Mouse (Mus musculus) small intestine, adult 2 months (tissue): ENCODE results near the gene Bach2. TPM values are rescaled to one million over a fixed set of nuclear protein-coding genes. Genes with fewer than 3 reads are reported as not detected.

Experiments used
- H3K27ac ChIP-seq: fragments of 200-500 bp; 2 replicates; pipeline ENCODE4 v1.5.1; 2012; ENCODE audit warnings: low read depth, low read length, control low read depth, inconsistent platforms; ENCODE audit not compliant: insufficient read depth
- H3K27me3 ChIP-seq: fragments of 200-500 bp; 2 replicates; pipeline ENCODE4 v1.6.1; 2012; ENCODE audit warnings: mild to moderate bottlenecking, moderate library complexity, low read length, inconsistent platforms; ENCODE audit not compliant: control insufficient read depth, insufficient read depth
- H3K36me3 ChIP-seq: fragments of 200-500 bp; 2 replicates; pipeline ENCODE4 v1.6.1; 2012; ENCODE audit warnings: mild to moderate bottlenecking, low read length, control low read depth, inconsistent platforms; ENCODE audit not compliant: control insufficient read depth, insufficient read depth
- H3K4me1 ChIP-seq: fragments of 200-500 bp; 2 replicates; pipeline ENCODE4 v1.6.1; 2012; ENCODE audit warnings: low read length, inconsistent platforms, mixed read lengths; ENCODE audit not compliant: control insufficient read depth, insufficient read depth, insufficient read length
- H3K4me3 ChIP-seq: fragments of 200-500 bp; 2 replicates; pipeline ENCODE4 v1.5.1; 2012; ENCODE audit warnings: low read depth, mild to moderate bottlenecking, control low read depth, inconsistent platforms, low read length, moderate library complexity
- CTCF ChIP-seq: fragments of 200-500 bp; IDR thresholded peaks from 2 replicates; pipeline ENCODE4 v1.5.1; 2012; ENCODE audit warnings: low read depth, mild to moderate bottlenecking, control low read depth, inconsistent platforms, low read length, moderate library complexity, mixed read lengths; ENCODE audit not compliant: insufficient replicate concordance, insufficient read length; ENCODE audit errors: extremely low read depth
- POLR2A ChIP-seq: fragments of 200-500 bp; IDR thresholded peaks from 2 replicates; pipeline ENCODE4 v1.6.1; 2012; ENCODE audit warnings: low read depth, mild to moderate bottlenecking, control low read depth, inconsistent platforms, low read length, moderate library complexity
- WGBS: fragments of 180-500 bp; shearing (Covaris S2); methylation state at CpG from one replicate; pipeline ENCODE4 v1.1.7; 2018; 5-methylcytosine and 5-hydroxymethylcytosine counted together
- polyA plus RNA-seq: library from polyadenylated mRNA; depleted of rRNA; stranded (reverse); fragments of >200 nt; gene quantifications from 2 replicates; pipeline ENCODE4 v1.2.3, GENCODE M21; 2012

Bach2 gene
- polyA plus RNA-seq, 1 experiment, result 3.5 TPM

DNA sequence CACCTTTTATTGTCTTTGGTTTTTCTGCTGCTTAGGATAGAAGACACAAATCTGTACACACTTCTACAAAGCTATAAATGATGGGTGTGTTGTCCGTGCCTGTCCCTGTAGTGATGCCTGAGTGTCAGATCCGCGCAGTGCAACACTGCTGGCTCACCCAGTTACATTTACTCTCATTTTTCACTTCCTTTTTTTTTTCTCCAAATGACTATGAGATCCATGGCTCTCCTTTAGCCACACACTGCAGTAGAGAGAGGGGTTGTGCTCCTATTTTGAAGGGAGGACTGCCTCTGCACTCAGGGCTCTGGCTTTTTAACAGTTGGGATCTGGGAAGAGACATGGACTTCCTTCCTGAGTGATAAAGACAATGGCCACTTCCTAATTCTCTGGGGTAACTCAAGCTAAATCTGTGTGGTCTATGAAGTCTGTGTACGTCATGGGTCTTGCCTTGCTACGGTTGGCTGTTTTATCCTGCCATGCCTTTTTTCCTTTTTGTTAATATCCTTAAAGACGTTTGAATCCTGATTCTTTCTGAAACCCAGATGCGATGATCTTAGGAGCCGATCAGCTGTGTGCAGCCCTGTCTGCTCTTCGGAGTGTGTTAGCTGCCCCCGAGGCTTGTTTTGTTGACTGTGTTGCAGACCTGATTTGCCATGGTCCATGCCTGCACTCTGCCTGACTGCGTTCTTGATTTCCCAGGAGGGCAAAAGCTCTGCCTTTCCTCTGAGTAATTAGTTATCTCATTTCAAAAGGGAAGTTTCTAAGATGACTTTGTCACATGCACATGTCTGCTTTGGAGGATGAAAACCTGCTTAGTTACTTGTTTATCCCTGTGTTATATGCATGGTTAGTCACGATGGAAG is 120.2 kb downstream of the Bach2 start:
- WGBS, result 77% methylated on average over 12 of the region's 12 CpGs
- Histone ChIP-seq H3K4me3 (no peak overlapping the region), H3K27ac (no peak overlapping the region), H3K4me1 (no peaks in the 10 kb centered on the region), H3K36me3 (no peaks in the 10 kb centered on the region), H3K27me3 (no peaks in the 10 kb centered on the region)
- no peak for TF ChIP-seq CTCF
- TF ChIP-seq POLR2A, result no peak

- Histone ChIP-seq H3K4me1 (no peaks in the 10 kb centered on the region), H3K27ac (no peak overlapping the region), H3K4me3 (no peak overlapping the region), H3K27me3 (no peaks in the 10 kb centered on the region), H3K36me3 (no peaks in the 10 kb centered on the region)
- WGBS, result 72% methylated on average over 3 of the region's 3 CpGs
- TF ChIP-seq POLR2A, result no peak
- no peak for TF ChIP-seq CTCF
These were observed 121.0 kb downstream of the Bach2 start for GRCm38 (mm10) chr4:32359634-32360033.

GRCm38 (mm10) chr4:32360496-32360895 is 121.9 kb downstream of the Bach2 start:
- Histone ChIP-seq H3K27ac (no peak overlapping the region), H3K4me3 (no peak overlapping the region), H3K27me3 (no peaks in the 10 kb centered on the region), H3K36me3 (no peaks in the 10 kb centered on the region), H3K4me1 (no peaks in the 10 kb centered on the region)
- WGBS, result 89% methylated on average over 5 of the region's 5 CpGs
- TF ChIP-seq POLR2A (no peak), CTCF (no peak)

- 61% methylated on average over 14 of the region's 14 CpGs for WGBS
- H3K4me3 ChIP-seq, result no peak overlapping the region
- H3K36me3 ChIP-seq, result no peaks in the 10 kb centered on the region
- TF ChIP-seq CTCF (no peak), POLR2A (no peak)
- no peaks in the 10 kb centered on the region for H3K4me1 ChIP-seq
- no peaks in the 10 kb centered on the region for H3K27me3 ChIP-seq
- H3K27ac ChIP-seq, result no peak overlapping the region
These were observed 124.9 kb downstream of the Bach2 start for GRCm38 (mm10) chr4:32363488-32363984.

GRCm38 (mm10) chr4:32365144-32365907 is 126.7 kb downstream of the Bach2 start:
- WGBS, result 51% methylated on average over 13 of the region's 13 CpGs
- Histone ChIP-seq H3K27ac (no peak overlapping the region), H3K27me3 (no peaks in the 10 kb centered on the region), H3K36me3 (no peaks in the 10 kb centered on the region), H3K4me1 (no peaks in the 10 kb centered on the region), H3K4me3 (no peak overlapping the region)
- TF ChIP-seq CTCF (no peak), POLR2A (no peak)

GRCm38 (mm10) chr4:32366176-32366575 is 127.6 kb downstream of the Bach2 start:
- Histone ChIP-seq H3K36me3 (no peaks in the 10 kb centered on the region), H3K27ac (no peak overlapping the region), H3K4me3 (no peak overlapping the region), H3K27me3 (no peaks in the 10 kb centered on the region), H3K4me1 (no peaks in the 10 kb centered on the region)
- WGBS, result 79% methylated on average over 2 of the region's 2 CpGs
- no peak for TF ChIP-seq POLR2A
- TF ChIP-seq CTCF, result no peak

DNA sequence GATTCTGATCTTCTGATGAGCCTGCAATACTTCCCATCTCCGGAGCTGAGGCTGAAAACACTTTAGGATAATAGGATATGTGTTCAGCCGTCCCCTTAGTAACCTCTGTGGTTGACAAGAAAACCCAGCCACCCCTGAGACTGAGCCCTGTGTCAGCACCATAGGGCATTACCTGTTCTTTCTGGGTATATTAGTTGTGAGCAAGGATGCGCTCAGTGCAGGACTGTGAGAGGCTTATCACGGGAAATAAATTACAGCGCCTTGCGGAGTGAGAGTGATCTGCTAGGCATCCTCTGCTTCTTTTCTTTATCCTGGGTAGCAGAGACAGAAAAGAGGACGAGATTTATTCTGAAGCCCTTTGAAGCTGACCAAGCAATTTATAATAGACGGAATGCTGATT is 129.7 kb downstream of the Bach2 start:
- no peaks in the 10 kb centered on the region for H3K27me3 ChIP-seq
- H3K4me1 ChIP-seq, result no peaks in the 10 kb centered on the region
- no peak for TF ChIP-seq CTCF
- no peak overlapping the region for H3K4me3 ChIP-seq
- H3K36me3 ChIP-seq, result no peaks in the 10 kb centered on the region
- no peak overlapping the region for H3K27ac ChIP-seq
- 74% methylated on average over 8 of the region's 8 CpGs for WGBS
